Mouse (Mus musculus) gastrocnemius, postnatal 14 days (tissue): Measurements from ENCODE around the gene Acot4. TPM values are rescaled to one million over a fixed set of nuclear protein-coding genes. Genes with fewer than 3 reads are reported as not detected.
"Not testable (repeated sequence)": the region's sequence is repeated elsewhere in the genome, so short reads cannot be mapped to it uniquely, and the experiment has no call there.

Experiments used
- DNase-seq: peaks from one replicate; pipeline ENCODE4 v3.0.0; 2021; ENCODE audit warnings: mixed read lengths
- intact Hi-C: fragments of 180-260 bp; cut with DNase I; formaldehyde crosslinking; loops from one replicate; pipeline ENCODE4 v1.15.1; 2025; ENCODE audit warnings: low total_unique reads
- total RNA-seq, 2 experiments: library from RNA; stranded (reverse); gene quantifications; 2 replicates each; pipeline ENCODE4 v1.2.3; 2021

The Acot4 gene
- total RNA-seq, 2 experiments from 2014 or later: 0.16 to 0.27 TPM

DNA sequence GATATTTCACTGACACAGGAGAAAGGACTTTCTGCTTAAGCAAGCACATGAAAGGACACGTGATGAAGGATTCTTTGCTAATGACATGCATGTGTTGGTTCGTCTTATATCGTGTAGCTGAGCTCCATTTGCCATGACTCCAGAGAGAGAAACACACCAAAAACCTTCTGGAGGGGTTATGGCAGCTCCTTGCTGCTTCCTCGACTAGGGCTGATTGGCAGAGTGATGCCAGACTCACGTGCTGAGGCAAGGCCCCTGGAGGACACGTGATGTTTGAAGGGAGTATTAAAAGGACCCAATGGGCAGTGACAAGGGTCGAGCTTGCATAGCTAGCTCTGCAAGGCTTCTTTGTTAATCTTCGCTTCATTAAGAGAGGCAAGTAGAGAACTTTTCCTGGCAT lies 30.1 kb downstream of the Acot4 start:
- intact Hi-C loops: no loop called here
- DNase-seq: no peak

DNA sequence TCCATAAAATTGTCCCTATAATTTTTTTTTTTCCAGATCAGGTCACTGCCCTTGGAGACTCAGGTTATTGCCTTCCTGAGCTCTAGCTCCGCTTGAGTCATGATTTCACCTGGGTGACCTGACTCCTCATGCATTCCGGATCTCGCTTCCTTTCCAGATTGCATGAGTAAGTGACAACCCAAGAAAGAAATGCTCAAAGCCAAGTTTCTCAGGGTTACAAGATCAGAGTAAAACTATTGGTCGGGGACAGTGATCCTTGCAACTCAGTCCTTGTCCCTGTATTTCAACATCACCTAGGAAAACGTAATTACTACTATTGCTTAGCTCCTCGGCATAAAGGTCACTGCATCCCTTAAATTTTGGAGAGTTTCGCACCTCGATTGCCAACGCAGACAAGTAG lies 30.8 kb downstream of the Acot4 start, which contains the start of gene Acot5:
Acot5 (plus strand) TSS at position 340 of the 400 bp plus-strand sequence.
- intact Hi-C loops: no loop called here
- DNase-seq: no peak

DNA sequence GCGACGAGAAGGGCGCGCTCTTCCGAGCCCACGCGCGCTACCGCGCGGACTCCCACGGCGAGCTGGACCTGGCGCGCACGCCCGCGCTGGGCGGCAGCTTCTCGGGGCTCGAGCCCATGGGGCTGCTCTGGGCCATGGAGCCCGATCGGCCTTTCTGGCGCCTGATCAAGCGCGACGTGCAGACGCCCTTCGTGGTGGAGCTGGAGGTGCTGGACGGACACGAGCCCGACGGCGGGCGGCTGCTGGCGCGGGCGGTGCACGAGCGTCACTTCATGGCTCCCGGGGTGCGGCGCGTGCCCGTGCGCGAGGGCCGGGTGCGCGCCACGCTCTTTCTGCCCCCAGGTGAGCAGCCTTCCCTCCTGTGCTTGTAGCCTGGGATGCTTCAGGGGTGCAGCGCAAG lies 31.4 kb downstream of the Acot4 start:
- intact Hi-C loops: not testable (repeated sequence)
- peak; percentile 13 for DNase-seq

DNA sequence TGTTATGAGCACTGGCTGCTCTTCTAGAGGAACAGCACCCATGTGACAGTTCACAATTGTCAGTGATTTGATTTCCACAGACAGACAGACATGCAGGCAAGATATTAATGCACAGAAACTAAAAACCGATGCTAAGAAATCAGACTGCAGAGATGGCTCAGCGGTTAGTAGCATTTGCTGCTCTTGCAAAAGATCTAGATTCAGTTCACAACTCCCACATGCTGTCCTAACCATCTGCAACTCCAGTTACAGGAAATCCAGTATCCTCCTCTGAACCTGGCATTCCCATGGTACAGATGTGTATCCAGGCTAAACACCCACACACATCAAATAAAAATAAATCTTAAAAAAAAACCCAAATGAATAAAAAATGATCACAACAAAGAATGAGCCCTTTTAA lies 33.5 kb downstream of the Acot4 start:
- no peak for DNase-seq
- intact Hi-C loops: no loop called here

DNA sequence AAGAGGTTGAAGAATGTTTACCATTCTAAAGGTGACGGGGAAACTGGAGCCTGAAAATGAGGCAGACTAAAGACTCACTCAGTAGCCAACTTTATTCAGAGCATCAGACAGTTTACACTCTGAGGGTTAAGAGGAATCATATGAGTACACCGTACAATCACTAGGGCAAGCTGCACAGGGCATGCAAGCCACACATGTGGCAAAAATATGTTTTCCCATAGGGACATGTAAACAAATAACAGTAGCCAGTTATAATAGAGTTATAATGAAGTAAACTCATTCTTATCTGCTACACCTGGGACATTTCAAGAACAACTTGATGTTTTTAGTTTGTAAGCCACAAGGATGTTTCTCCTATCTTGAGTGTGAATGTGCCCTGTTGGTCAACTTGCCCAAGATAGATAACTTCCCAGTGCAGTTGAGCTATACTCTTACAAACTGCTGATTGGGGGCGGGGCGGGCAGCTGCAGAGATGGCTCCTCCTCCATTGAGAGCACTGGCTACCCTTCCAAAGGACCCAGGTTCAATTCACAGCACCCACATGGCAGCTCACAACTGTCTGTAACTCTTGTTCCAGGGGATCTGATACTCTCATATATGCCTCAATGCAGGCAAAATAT lies 39.3 kb downstream of the Acot4 start:
- intact Hi-C loops: no loop called here
- no peak for DNase-seq

DNA sequence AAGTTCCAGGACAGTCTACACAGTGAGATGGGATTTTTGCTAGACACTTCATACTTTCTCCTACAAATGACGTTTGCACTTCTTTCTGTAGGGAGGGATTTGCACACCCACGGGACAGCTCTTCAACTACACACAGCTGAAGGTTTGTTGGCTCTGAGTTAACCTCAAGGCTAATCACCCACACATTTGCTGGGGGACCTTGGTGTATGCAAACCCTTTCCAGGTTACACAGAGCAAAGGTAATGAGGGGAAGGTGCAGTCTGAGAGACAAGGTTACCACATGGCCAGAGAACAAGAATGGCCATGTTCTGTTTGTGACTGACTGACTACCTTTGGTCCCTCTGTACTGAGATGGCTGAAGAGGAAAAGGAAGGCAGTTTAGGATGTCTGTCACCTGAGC lies 45.7 kb downstream of the Acot4 start:
- intact Hi-C loops: no loop called here
- DNase-seq: no peak

DNA sequence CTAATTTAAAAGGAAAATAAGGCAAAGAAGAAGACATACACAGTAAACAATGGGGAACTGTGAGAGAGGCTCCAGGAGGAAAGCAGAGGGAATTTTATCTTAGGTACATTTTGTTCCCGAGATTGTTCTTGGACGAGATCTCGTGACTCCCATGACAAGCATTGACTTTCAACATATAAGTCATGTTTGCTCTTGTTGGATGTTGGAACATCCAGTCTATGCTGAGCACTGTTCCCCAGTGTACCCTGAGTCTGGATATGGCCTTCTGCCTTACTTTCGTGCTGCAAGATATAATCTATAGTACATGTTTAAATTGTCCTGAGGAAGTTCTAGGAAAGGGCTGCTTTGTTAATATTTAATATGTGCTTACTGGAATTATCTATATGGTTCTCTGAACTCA lies 46.4 kb downstream of the Acot4 start:
- intact Hi-C loops: no loop called here
- no peak for DNase-seq

DNA sequence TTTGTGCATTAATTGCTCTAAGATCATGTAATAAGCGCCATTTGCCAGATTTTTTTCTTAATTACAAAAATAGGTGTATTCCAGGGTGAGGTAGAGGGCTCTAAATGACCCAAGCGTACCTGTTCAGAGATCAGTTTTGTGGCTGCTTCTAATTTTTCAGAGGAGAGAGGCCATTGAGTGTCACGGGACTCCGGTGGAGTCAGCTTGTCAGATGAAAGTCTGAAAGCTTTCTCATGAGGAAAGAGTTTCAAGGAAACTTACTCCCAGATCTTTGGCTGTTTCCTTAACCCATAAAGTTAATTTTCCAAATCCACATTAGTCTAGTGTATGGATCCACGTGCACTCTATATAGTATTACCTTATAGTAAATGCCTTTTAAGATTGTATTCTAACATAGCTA lies 56.5 kb downstream of the Acot4 start:
- intact Hi-C loops: not testable (repeated sequence)

More for the DNA sequence above, 56.5 kb downstream of the Acot4 start:
- not testable (repeated sequence) for DNase-seq

Other genes starting within 250 kb of the Acot4 start
- gene Numb, start 116.4 kb upstream of the Acot4 start, total RNA-seq: 10 to 100 TPM; 16.4 to 16.7 TPM
- 1 to 10 TPM; 3.3 to 3.7 TPM for gene Riox1, start 87.8 kb upstream of the Acot4 start, total RNA-seq
- not detected for gene Heatr4, start 53.5 kb upstream of the Acot4 start, total RNA-seq
- 10 to 100 TPM; 12.8 to 20.2 TPM for gene Acot2, start 50.5 kb upstream of the Acot4 start, total RNA-seq
- gene Acot1, start 28.9 kb upstream of the Acot4 start, total RNA-seq: 1 to 10 TPM; 5.7 to 8.0 TPM
- not detected for gene Gm49366, start 556 bp downstream of the Acot4 start, total RNA-seq
- gene Acot3, start 13.8 kb downstream of the Acot4 start, total RNA-seq: not detected
- gene Acot5, start 30.9 kb downstream of the Acot4 start, total RNA-seq: under 1 TPM in 1 of 2 experiments, not detected in 1; 0.14 TPM
- 1 to 10 TPM; 2.4 to 2.6 TPM for gene Acot6, start 62.3 kb downstream of the Acot4 start, total RNA-seq
- 1 to 10 TPM; 7.0 to 7.3 TPM for gene Dnal1, start 76.0 kb downstream of the Acot4 start, total RNA-seq
- under 1 TPM; 0.23 to 0.24 TPM for gene Pnma1, start 110.1 kb downstream of the Acot4 start, total RNA-seq
- 10 to 100 TPM; 10.8 to 11.2 TPM for gene Elmsan1, start 180.5 kb downstream of the Acot4 start, total RNA-seq
- gene Ptgr2, start 246.9 kb downstream of the Acot4 start, total RNA-seq: 10 to 100 TPM; 64.0 to 68.9 TPM